Mouse (Mus musculus) olfactory bulb, adult 2 months (tissue): Measurements from ENCODE around the gene Fam81b. TPM values are rescaled to one million over a fixed set of nuclear protein-coding genes. Genes with fewer than 3 reads are reported as not detected.

ENCODE experiments used
- H3K27ac ChIP-seq: fragments of 200-500 bp; 2 replicates; pipeline ENCODE4 v1.5.1; 2012; ENCODE audit warnings: low read depth, low read length; ENCODE audit not compliant: insufficient read depth
- H3K4me1 ChIP-seq: fragments of 200-500 bp; 2 replicates; pipeline ENCODE4 v1.6.1; 2012; ENCODE audit warnings: low read length; ENCODE audit not compliant: control insufficient read depth, insufficient read depth
- H3K4me3 ChIP-seq: fragments of 200-500 bp; 2 replicates; pipeline ENCODE4 v1.5.1; 2012; ENCODE audit warnings: mild to moderate bottlenecking, low read depth, low read length, moderate library complexity; ENCODE audit not compliant: insufficient read depth
- CTCF ChIP-seq: fragments of 200-500 bp; IDR thresholded peaks from 2 replicates; pipeline ENCODE4 v1.5.1; 2012; ENCODE audit warnings: low read depth, mild to moderate bottlenecking, low read length, moderate library complexity; ENCODE audit not compliant: insufficient read depth
- POLR2A ChIP-seq: fragments of 200-500 bp; IDR thresholded peaks from 2 replicates; pipeline ENCODE4 v1.6.1; 2012; ENCODE audit warnings: mild to moderate bottlenecking, low read depth, low read length, moderate library complexity; ENCODE audit not compliant: insufficient read depth
- WGBS: fragments of 180-500 bp; shearing (Covaris S2); methylation state at CpG from one replicate; pipeline ENCODE4 v1.1.7; 2018; 5-methylcytosine and 5-hydroxymethylcytosine counted together
- polyA plus RNA-seq: library from polyadenylated mRNA; stranded (reverse); fragments of >200 nt; gene quantifications from 2 replicates; pipeline ENCODE4 v1.2.4, GENCODE M21; 2012; ENCODE audit warnings: low replicate concordance; ENCODE audit not compliant: missing spikeins, insufficient read depth, insufficient read length

The Fam81b gene
- polyA plus RNA-seq, 1 experiment = not detected

GRCm38 (mm10) chr13:76157508-76157907, 147.4 kb downstream of the Fam81b start:
- TF ChIP-seq CTCF (no peak), POLR2A (no peak)
- H3K4me3 ChIP-seq = no peak overlapping the region
- 94% methylated on average over 1 of the region's 1 CpGs for WGBS
- H3K27ac ChIP-seq = no peak overlapping the region
- no peaks in the 10 kb centered on the region for H3K4me1 ChIP-seq

- H3K27ac ChIP-seq = no peak overlapping the region
- no peaks in the 10 kb centered on the region for H3K4me1 ChIP-seq
- no peak overlapping the region for H3K4me3 ChIP-seq
- TF ChIP-seq CTCF = no peak
- 94% methylated on average over 3 of the region's 3 CpGs for WGBS
Measured at GRCm38 (mm10) chr13:76157099-76157498, 147.8 kb downstream of the Fam81b start.

Other genes with a start within 250 kb of the Fam81b start
- gene Gpr150, start 248.1 kb downstream of the Fam81b start, polyA plus RNA-seq = not detected in 2 replicates
- not detected in 2 replicates for gene Arsk, start 206.4 kb downstream of the Fam81b start, polyA plus RNA-seq
- gene Ttc37, start 206.3 kb downstream of the Fam81b start, polyA plus RNA-seq = not detected in 2 replicates
- not detected in 2 replicates for gene Mctp1, start 79.5 kb upstream of the Fam81b start, polyA plus RNA-seq